Mouse (Mus musculus) brain, embryonic 14.5 days (tissue): ENCODE measurements at regions not wholly inside any gene's neighbourhood (a gene's known extent, or its start where the extent isn't known, plus 50 kb on each side); places are given as distances from the start of the nearest gene placed in this dataset.
A peak's percentile ranks its signal among the peaks of the same experiment; 100 is the strongest.

Experiments used
- DNase-seq: peaks from one replicate; pipeline ENCODE4 v3.0.0-alpha.2; 2011; ENCODE audit warnings: low read depth
- CTCF ChIP-seq: fragments of 200-500 bp; IDR thresholded peaks from 2 replicates; pipeline ENCODE4 v1.5.1; 2012; ENCODE audit warnings: inconsistent platforms, mild to moderate bottlenecking, moderate library complexity, borderline replicate concordance; ENCODE audit not compliant: insufficient read depth, insufficient read length; ENCODE audit errors: extremely low read depth
- POLR2A ChIP-seq: fragments of 200-500 bp; IDR thresholded peaks from 2 replicates; pipeline ENCODE4 v1.6.1; 2012; ENCODE audit warnings: mild to moderate bottlenecking, inconsistent platforms, borderline replicate concordance; ENCODE audit not compliant: poor library complexity, insufficient read depth, insufficient read length, severe bottlenecking; ENCODE audit errors: extremely low read depth

DNA sequence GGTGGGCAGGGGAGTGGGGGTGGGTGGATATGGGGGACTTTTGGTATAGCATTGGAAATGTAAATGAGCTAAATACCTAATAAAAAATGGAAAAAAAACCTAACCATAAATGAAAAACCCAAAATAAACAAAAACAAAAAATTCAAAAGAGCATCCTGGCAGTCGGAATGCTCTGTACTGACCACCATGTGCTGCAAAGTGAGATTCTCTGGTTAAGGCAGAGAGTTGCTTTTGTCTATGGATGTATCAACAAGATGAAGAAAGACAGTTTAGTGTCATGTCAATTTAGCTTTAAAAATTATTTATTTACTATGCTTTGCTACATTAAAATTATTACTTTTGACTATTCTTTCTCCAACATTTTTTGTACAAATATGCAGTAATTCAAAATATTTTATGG is 88.5 kb downstream of the E330014E10Rik start:
- TF ChIP-seq CTCF: no peak
- TF ChIP-seq POLR2A: no peak
- DNase-seq: no peak

DNA sequence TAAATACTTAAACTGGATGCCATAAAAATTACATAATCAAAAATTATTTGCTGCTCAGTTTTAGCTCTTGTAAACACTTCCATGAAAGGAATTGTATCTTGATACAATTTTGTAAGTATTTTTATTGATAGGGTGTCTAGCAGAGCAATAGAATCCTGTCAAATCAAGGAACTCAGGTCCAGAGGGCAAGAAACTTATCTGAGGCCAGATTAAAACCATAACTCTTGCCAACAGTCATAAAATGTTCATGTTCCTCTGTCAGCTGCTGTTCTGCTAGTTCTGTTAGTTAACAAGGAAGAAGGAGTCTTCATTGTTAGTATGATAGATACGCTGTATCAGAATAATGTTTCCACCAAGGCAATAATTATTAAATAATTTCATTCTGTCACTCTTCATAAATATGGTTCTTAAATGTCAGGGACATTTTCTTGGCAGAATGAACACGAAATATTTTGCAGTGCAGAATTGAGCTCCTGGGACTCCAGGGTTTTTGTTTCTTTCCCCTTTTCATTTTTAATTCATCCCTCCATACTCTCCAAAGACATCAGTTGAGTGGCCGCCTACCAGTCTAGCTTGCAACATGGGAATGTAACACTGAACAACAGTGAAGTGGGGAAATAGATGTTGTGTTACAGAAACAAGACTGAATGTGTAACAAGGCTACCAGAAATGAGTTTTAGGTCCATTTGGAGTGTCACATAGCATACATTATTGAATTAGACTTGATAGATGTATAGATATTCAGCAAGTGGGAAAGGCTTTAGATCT is 89.1 kb downstream of the E330014E10Rik start:
- DNase-seq: no peak
- TF ChIP-seq CTCF (no peak), POLR2A (no peak)

DNA sequence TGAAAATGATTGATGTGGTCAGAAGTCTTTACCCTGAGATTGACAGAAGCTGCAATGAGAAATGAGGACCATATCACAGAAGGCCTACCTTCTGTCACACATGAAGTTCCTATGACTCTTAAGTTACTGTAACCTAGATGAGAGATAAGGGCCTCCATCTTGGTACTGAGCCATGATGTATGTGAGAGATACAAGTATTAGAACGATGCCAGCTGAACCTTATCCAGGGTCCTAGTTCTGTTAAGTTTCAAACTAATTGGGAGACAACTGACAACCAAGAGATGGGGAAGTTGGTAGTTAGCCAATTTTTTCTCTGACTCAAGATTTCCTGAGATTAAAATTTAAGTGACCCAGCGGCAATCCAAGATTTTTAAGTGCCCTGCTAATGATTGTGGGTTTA is 89.7 kb downstream of the E330014E10Rik start:
- DNase-seq: no peak
- TF ChIP-seq POLR2A: no peak
- no peak for TF ChIP-seq CTCF

DNA sequence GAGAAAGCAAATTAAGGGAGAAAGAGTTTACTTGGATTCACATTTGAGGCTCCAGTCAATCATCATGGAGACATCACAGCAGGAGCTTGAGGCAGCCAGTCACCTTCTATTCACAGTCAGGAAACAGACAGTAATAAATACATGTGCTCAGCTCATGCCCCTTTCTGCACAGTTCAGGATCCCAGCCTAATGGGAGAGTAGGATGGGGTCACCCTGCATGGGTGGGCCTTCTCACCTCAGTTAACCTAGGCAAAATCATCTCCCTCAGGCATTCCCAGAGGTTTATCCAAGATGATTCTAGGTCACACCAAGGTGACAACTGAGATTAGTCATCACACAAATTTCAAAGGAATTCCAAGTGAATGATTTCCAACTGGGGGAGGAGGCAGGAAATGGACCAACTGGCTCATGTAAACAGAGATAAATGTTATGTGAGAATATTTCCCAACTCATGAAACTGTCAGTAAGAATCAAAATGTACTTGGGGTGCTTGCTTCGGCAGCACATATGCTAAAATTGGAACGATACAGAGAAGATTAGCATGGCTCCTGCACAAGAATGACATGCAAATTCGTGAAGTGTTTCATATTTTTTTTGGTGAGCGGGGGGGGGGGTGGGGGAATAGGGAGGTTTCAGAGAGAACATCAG is 89.8 kb upstream of the Cxcl13 start:
- no peak for TF ChIP-seq POLR2A
- TF ChIP-seq CTCF: no peak

DNA sequence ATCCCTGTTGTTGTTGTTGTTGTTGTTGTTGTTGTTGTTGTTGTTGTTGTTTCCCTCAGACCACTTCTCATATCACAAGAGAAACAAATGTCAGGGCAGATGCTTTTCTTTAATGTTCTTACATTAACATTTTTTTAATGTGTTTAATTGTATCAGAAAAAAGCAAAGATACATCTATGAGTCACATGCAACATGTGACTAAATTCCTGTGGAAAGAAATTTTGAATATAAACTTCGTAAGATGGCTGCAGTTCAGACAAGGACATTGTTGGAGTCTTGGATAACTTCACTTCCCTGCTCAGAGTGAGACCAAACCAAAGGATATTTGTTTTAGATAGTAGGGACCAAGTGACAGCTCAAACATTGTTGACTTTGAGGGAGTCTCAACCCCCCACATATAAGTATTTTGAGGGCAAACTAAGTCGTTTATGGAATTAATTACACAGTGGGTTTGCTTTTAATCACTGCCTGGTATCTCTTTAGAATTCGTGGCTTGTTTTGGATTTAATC is 86.4 kb upstream of the Cxcl13 start:
- TF ChIP-seq POLR2A (no peak), CTCF (no peak)
- no peak for DNase-seq

More for the DNA sequence above, 89.8 kb upstream of the Cxcl13 start:
- DNase-seq: no peak

DNA sequence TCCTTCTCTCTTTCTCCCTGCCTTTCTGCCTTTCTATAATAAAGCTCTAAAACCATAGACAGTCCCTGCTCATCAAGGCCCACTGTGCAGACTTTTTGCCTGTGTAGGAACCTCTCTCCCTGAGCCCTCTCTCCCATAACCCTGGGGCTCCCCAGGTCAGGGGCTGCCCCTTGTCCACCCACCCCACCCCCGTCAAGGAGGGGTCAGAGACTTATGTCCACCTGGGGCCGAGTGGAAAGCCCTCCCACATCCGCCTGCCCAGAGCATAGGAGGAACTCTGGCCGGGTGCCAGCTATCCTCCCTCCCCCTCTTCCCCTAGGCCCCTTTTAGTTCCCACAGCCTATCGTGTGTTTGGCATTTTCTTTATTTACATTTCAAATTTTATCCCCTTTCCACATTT is 81.8 kb upstream of the Cxcl13 start:
- TF ChIP-seq CTCF (no peak), POLR2A (no peak)
- peak; percentile 1 for DNase-seq

DNA sequence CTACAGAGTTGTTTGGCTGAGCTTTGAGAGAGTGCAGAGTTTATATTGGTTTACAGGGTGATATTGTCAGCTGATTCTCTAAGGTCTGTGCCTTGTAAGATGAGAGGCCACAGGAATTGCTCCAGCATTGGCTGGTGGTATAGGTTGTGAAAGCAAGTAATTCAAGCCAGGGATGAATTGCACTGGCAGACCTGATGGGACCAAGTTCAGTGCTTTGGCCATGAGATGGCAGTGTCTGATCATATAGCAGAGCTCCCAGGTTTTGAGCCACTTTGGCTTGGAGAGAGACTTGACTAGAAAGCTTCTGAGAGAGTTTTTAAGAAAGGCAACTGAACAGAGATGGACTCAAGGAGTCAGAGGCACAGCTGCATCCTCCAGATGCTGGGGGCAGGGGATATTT is 75.8 kb upstream of the Cxcl13 start:
- TF ChIP-seq POLR2A (no peak), CTCF (peak; percentile 50; the same call in 1 of the 2 replicates)

More for the DNA sequence above, 75.8 kb upstream of the Cxcl13 start:
- peak; percentile 26 for DNase-seq
